Mouse (Mus musculus): ENCODE data around the gene Gm45337. TPM values are rescaled to one million over a fixed set of nuclear protein-coding genes. Genes with fewer than 3 reads are reported as not detected.

Gm45337 gene
- not detected in 2 replicates for polyA plus RNA-seq (2012; rRNA removed)

DNA sequence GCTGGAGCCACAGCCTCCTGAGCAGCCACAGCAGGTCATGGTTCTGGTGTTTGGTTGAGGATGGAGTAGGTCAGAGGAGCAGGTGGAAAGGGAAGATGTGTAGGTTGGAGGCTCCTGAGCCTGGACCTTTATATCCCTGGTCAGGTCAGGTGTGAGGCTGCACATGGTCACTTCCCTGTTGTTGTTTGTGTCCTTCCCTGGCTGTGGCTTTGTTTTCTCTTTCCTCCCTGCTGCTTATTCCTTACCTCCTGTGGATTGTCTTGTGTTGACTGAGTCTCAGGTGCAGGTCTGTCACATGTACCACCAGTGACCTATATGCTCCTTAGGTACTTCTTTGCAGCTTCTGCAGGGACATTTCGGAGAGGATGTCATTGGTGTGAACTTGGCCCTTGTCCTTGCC is at the start of gene Gm45337:
Gene Gm45337 (minus strand): TSS at position 101 of the 400 bp plus-strand sequence.

DNA sequence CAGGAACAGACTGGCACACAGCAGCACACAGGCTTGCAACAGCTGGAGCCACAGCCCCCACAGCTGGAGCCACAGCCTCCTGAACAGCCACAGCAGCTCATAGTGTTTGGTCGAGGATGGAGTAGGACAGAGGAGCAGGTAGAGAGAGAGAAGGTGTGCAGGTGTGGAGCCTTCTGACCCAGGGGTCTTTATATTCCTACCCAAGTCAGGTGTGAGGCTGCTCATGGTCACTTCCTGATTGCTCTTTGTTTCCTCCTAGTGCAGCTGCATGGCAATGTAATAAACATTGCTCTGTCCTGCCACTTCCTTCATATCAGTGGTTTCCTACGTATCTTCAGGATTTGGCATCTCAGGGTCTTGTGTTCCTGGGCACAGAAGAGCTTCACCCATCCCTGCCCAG is 45.9 kb upstream of the Gm45337 start, which contains the start of gene Gm10153:
Gene Gm10153 (minus strand): TSS at position 101 of the 400 bp plus-strand sequence.

DNA sequence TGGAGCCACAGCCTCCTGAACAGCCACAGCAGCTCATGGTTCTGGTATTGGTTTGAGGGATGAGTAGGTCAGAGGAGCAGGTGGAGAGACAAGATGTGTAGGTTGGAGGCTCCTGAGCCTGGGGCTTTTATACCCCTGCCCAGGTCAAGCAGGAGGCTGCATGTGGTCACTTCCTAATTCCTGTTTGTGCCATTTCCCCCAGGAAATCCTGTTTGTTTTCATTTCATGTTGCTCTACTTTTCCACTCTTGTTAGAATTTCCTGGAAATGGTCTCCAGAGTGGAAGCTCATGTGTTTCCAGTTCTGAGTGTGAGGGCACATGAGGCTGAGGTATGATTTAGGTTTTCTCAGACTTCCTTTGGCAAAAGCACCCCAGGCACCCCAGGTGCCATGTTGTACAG is 31.5 kb upstream of the Gm45337 start, which contains the start of gene Krtap5-2:
Gene Krtap5-2 (minus strand): TSS at position 101 of the 400 bp plus-strand sequence.

DNA sequence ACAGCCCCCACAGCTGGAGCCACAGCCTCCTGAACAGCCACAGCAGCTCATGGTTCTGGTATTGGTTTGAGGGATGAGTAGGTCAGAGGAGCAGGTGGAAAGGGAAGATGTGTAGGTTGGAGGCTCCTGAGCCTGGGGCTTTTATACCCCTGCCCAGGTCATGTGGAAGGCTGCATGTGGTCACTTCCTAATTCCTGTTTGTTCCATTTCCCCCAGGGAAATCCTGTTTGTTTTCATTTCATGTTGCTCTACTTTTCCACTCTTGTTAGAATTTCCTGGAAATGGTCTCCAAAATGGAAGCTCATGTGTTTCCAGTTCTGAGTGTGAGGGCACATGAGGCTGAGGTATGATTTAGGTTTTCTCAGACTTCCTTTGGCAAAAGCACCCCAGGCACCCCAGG is 21.2 kb upstream of the Gm45337 start, which contains the start of gene Gm4553:
Gene Gm4553 (minus strand): TSS at position 101 of the 400 bp plus-strand sequence.

DNA sequence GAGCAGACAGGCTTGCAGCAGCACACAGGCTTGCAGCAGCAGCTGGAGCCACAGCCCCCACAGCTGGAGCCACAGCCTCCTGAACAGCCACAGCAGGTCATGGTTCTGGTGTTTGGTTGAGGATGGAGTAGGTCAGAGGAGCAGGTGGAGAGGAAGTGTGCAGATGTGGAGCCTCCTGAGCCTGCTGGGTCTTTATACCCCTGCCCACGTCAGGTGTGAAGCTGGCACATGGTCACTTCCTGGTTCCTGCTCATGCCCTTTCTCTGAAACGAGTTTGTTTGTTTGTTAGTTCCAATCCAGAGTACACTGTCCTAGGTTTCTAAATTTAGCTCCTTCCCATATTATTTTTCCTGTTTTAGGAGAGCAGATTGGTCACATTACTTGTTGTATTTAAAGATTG is 12.6 kb upstream of the Gm45337 start, which contains the start of gene Gm29735:
Gene Gm29735 (minus strand): TSS at position 101 of the 400 bp plus-strand sequence.

DNA sequence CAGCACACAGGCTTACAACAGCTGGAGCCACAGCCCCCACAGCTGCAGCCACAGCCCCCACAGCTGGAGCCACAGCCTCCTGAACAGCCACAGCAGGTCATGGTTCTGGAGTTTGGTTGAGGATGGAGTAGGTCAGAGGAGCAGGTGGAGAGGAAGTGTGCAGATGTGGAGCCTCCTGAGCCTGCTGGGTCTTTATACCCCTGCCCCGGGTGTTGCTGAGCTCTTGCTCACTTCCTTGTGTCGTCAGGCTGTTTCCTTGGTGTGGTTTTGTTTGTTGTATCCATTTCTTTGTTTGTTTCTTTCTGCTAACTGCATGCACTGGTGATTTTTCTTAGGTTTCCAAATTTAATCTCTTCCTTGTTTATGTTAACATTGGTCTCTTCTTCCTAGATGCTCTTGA is 8.5 kb downstream of the Gm45337 start, which contains the start of gene Gm39115:
Gene Gm39115 (minus strand): TSS at position 101 of the 400 bp plus-strand sequence.

DNA sequence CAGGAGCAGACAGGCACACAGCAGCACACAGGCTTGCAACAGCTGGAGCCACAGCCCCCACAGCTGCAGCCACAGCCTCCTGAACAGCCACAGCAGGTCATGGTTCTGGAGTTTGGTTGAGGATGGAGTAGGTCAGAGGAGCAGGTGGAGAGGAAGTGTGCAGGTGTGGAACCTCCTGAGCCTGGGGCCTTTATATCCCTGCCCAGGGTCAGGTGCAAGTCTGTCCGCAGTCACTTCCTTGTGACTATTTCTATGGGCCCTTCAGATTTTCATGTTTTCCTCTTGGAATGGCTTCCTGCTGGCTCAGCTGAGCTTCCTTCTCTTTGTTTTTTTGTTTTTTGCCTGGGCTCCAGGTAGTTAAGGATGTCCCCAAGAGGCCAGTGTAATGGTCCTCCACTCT is 23.8 kb downstream of the Gm45337 start, which contains the start of gene Gm45618:
Gene Gm45618 (minus strand): TSS at position 101 of the 400 bp plus-strand sequence.

DNA sequence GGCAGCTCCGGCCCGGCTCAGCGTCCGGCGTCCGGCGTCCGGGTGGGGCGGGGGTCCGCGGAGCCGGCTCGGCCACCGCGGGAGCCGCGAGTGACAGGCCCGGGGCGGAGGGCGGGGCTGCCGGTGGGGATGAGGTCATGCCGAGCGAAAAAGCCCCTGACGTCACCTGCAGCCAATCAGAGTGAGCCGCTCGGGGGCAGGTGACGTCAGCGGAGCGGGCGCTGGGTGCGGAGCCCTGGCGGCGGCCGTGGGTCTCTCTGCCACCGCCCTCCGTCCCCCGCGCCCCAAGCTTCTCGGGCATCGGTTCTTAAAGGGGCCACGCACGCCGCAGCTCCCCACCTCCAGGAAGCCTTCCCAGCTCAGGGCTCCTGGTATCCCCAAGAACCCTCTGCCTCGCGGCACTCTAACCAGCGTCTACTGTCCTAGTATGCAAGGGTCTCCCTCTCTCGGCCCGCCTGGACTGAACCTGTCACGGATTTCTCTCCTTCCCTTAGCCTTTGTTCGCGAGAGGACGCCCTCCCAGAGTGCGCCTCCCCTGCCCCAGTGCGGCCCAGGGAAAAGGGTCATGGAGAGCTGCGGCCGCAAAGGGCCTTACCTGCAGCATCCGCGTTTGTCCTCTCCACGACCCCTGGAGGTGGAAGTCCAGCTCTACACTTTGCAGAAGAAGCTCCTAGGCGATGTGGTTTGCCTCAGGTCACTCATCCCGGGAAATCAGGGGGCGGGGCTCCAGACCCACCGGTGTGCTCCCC is 49.0 kb downstream of the Gm45337 start, which contains the start of gene Dusp8:
Gene Dusp8 (minus strand): TSS at position 661 of the 749 bp plus-strand sequence.

Other genes starting within 250 kb of the Gm45337 start
- gene Tollip, start 226.1 kb downstream of the Gm45337 start, polyA plus RNA-seq (2012; rRNA removed): 51.7 and 56.3 TPM in 2 replicates
- 2.9 TPM in 2 replicates for gene Brsk2, start 194.9 kb downstream of the Gm45337 start, polyA plus RNA-seq (2012; rRNA removed)
- 60.0 and 60.5 TPM in 2 replicates for gene Mob2, start 83.5 kb downstream of the Gm45337 start, polyA plus RNA-seq (2012; rRNA removed)
- gene Dusp8, start 48.8 kb downstream of the Gm45337 start, polyA plus RNA-seq (2012; rRNA removed): 9.8 and 15.4 TPM in 2 replicates
- gene Gm45618, start 23.9 kb downstream of the Gm45337 start, polyA plus RNA-seq (2012; rRNA removed): not detected in 2 replicates
- not detected in 2 replicates for gene Gm39115, start 8.6 kb downstream of the Gm45337 start, polyA plus RNA-seq (2012; rRNA removed)
- gene Gm29735, start 12.5 kb upstream of the Gm45337 start, polyA plus RNA-seq (2012; rRNA removed): not detected in 2 replicates
- not detected in 2 replicates for gene Gm4553, start 21.1 kb upstream of the Gm45337 start, polyA plus RNA-seq (2012; rRNA removed)
- gene Krtap5-2, start 31.4 kb upstream of the Gm45337 start, polyA plus RNA-seq (2012; rRNA removed): not detected in 2 replicates
- not detected in 2 replicates for gene Gm10153, start 45.8 kb upstream of the Gm45337 start, polyA plus RNA-seq (2012; rRNA removed)
- gene Krtap5-3, start 56.8 kb upstream of the Gm45337 start, polyA plus RNA-seq (2012; rRNA removed): not detected in 2 replicates
- 0.64 and 3.1 TPM in 2 replicates for gene Gm7579, start 67.3 kb upstream of the Gm45337 start, polyA plus RNA-seq (2012; rRNA removed)
- gene Krtap5-5, start 85.4 kb upstream of the Gm45337 start, polyA plus RNA-seq (2012; rRNA removed): not detected in 2 replicates
- not detected in 2 replicates for gene Gm40460, start 96.5 kb upstream of the Gm45337 start, polyA plus RNA-seq (2012; rRNA removed)
- not detected in 2 replicates for gene Gm2431, start 113.7 kb upstream of the Gm45337 start, polyA plus RNA-seq (2012; rRNA removed)
- not detected in 2 replicates for gene Gm4559, start 129.8 kb upstream of the Gm45337 start, polyA plus RNA-seq (2012; rRNA removed)
- not detected in 2 replicates for gene Krtap5-1, start 152.5 kb upstream of the Gm45337 start, polyA plus RNA-seq (2012; rRNA removed)
- gene Krtap5-4, start 158.9 kb upstream of the Gm45337 start, polyA plus RNA-seq (2012; rRNA removed): not detected in 2 replicates
- gene Ifitm10, start 229.1 kb upstream of the Gm45337 start, polyA plus RNA-seq (2012; rRNA removed): 1.5 and 1.9 TPM in 2 replicates
- 0.17 TPM in 1 of 2 replicates, not detected in the other for gene Gm49369, start 238.1 kb upstream of the Gm45337 start, polyA plus RNA-seq (2012; rRNA removed)
- gene Ctsd, start 243.4 kb upstream of the Gm45337 start, polyA plus RNA-seq (2012; rRNA removed): 320 and 338 TPM in 2 replicates